Mouse (Mus musculus) bone marrow, adult 2 months (tissue): ENCODE measurements at regions not wholly inside any gene's neighbourhood (a gene's known extent, or its start where the extent isn't known, plus 50 kb on each side); places are given as distances from the start of the nearest gene placed in this dataset.

Source experiments
- CTCF ChIP-seq: fragments of 200-500 bp; IDR thresholded peaks from 2 replicates; pipeline ENCODE4 v1.5.1; 2011; ENCODE audit warnings: low read length, control low read depth; ENCODE audit not compliant: control insufficient read depth, insufficient read depth
- POLR2A ChIP-seq: fragments of 200-500 bp; IDR thresholded peaks from 2 replicates; pipeline ENCODE4 v1.6.1; 2011; ENCODE audit warnings: low read depth, mild to moderate bottlenecking, control low read depth, low read length, borderline replicate concordance; ENCODE audit not compliant: control insufficient read depth

DNA sequence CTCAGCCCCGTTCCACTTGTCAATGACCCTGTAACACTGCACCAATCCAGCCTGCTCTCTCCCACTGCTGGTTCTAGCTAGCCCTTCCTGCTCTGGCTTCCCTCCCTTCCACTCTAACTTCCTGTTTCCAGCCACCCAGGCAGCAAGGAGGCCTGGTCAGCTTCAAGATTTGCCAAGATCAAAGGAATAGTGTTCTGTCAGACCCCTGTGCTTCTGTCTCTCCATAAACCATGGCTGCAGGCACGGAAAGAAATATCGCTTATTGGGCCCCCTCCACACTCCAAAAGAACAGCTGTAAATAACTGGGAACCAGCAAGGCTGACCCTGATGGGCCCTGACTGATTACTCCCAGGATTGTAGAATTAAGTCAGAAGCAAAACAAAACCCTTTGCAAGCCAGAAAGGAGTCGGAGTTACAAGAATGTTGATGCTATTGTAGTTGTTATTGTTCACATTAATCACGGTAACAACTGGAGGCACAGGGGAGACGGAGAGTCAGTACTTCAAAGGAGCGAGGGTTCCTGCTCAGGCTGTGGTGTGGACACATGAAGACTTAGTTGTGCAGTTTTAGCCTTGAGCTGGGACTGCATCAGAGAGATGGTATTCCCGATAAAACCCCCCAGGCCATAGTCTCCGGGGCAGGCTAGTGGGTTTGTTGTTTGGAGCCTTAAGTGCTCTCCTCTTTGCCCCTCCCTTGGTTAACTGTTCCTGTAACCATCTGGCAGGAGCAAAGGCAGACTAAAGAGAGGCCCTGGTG is 49.8 kb upstream of the Thy1 start:
- TF ChIP-seq CTCF (no peak), POLR2A (no peak)
